Mouse (Mus musculus) stomach, postnatal 0 days (tissue): ENCODE data around the gene Sh3glb2.

Experiments used
- CTCF ChIP-seq: IDR thresholded peaks from 2 replicates; pipeline ENCODE4 v1.5.1; 2016; ENCODE audit warnings: antibody characterized with exemption, low read depth, mild to moderate bottlenecking, moderate library complexity
- EP300 ChIP-seq: optimal IDR thresholded peaks from 2 replicates; pipeline ENCODE3; 2016; ENCODE audit warnings: antibody characterized with exemption

GRCm38 (mm10) chr2:30401581-30401980 lies 42.4 kb upstream of the Sh3glb2 start:
- TF ChIP-seq CTCF (no peak), EP300 (no peak)
